Mouse (Mus musculus) heart, embryonic 14.5 days (tissue): ENCODE data around the gene 1110032A03Rik. TPM values are rescaled to one million over a fixed set of nuclear protein-coding genes. Genes with fewer than 3 reads are reported as not detected.

Experiments
- ATAC-seq: fragments of 200-750 bp; cut with Nextera tagmentation; 2 replicates; pipeline ENCODE4 v1.8.0; 2017; ENCODE audit warnings: low read depth, moderate TSS enrichment; ENCODE audit not compliant: insufficient number of reproducible peaks, insufficient read depth, low FRiP score
- H3K27ac ChIP-seq, 2 experiments: fragments of 200-500 bp in 1 of 2; fragments of 300-500 bp in 1 of 2; sonication (generic) in 1 of 2; replicated peaks in 1 of 2; 2 replicates each; pipeline ENCODE4 v1.5.1; 2012 to 2014; ENCODE audit warnings: low read depth in 2 of 2, low read length in 2 of 2, control low read depth in 1 of 2, mild to moderate bottlenecking in 1 of 2, mixed read lengths in 1 of 2; ENCODE audit not compliant: control insufficient read depth in 1 of 2, insufficient read depth in 1 of 2
- H3K27me3 ChIP-seq: fragments of 300-500 bp; sonication (generic); 2 replicates; pipeline ENCODE4 v1.6.1; 2014; ENCODE audit warnings: mild to moderate bottlenecking, low read length, control low read depth; ENCODE audit not compliant: control insufficient read depth, insufficient read depth
- H3K36me3 ChIP-seq: fragments of 300-500 bp; sonication (generic); 2 replicates; pipeline ENCODE4 v1.6.1; 2014; ENCODE audit warnings: mild to moderate bottlenecking, control low read depth, low read length, mixed read lengths; ENCODE audit not compliant: control insufficient read depth, insufficient read depth
- H3K4me1 ChIP-seq, 2 experiments: fragments of 200-500 bp in 1 of 2; fragments of 300-500 bp in 1 of 2; sonication (generic) in 1 of 2; 2 replicates each; pipeline ENCODE4 v1.6.1; 2012 to 2014; ENCODE audit warnings: low read length in 2 of 2, control low read depth in 1 of 2, mixed read lengths in 1 of 2; ENCODE audit not compliant: control insufficient read depth in 2 of 2, insufficient read depth in 2 of 2
- H3K4me2 ChIP-seq: fragments of 300-500 bp; sonication (generic); 2 replicates; pipeline ENCODE4 v1.6.1; 2014; ENCODE audit warnings: mild to moderate bottlenecking, low read length
- H3K4me3 ChIP-seq, 2 experiments: fragments of 200-500 bp in 1 of 2; fragments of 300-500 bp in 1 of 2; sonication (generic) in 1 of 2; 2 replicates each; pipeline ENCODE4 v1.5.1; 2012 to 2014; ENCODE audit warnings: low read length in 2 of 2, mild to moderate bottlenecking in 2 of 2, control low read depth in 1 of 2, low read depth in 1 of 2, moderate library complexity in 1 of 2; ENCODE audit not compliant: control insufficient read depth in 1 of 2, insufficient read depth in 1 of 2
- H3K9ac ChIP-seq: fragments of 300-500 bp; sonication (generic); 2 replicates; pipeline ENCODE4 v1.6.1; 2014; ENCODE audit warnings: mild to moderate bottlenecking, low read length
- H3K9me3 ChIP-seq: fragments of 300-500 bp; sonication (generic); 2 replicates; pipeline ENCODE4 v1.6.1; 2016; ENCODE audit warnings: low read length, control low read depth; ENCODE audit not compliant: control insufficient read depth
- WGBS: fragments of 180-500 bp; shearing (Covaris S2); extraction: QIAGEN DNeasy Blood & Tissue Kit; methylation state at CpG from one replicate; pipeline ENCODE4 v1.1.7; 2014; 5-methylcytosine and 5-hydroxymethylcytosine counted together
- polyA plus RNA-seq: library from polyadenylated mRNA; unstranded; fragments of >200 nt; fragmentation: Nextera tagmentation; extraction: Ambion mirVana; gene quantifications from 2 replicates; pipeline ENCODE4 v1.2.1, GENCODE M21; 2014

The 1110032A03Rik gene
- polyA plus RNA-seq, 1 experiment from 2014 or later = 33.4 TPM

GRCm38 (mm10) chr9:50753947-50754346, 21.4 kb downstream of the 1110032A03Rik start:
- peak overlapping the region; percentile 76 to 94 for H3K4me3 ChIP-seq
- H3K9ac ChIP-seq = peak overlapping the region; percentile 97
- whole genome bisulfite sequencing = 11% methylated on average over 7 of the region's 7 CpGs
- peaks cover 29% of the 10 kb centered on the region for H3K36me3 ChIP-seq
- no peak for ATAC-seq
- H3K4me2 ChIP-seq = peak overlapping the region; percentile 79
- peaks cover 8 to 23% of the 10 kb centered on the region in 2 experiments for H3K4me1 ChIP-seq
- no peaks in the 10 kb centered on the region for H3K27me3 ChIP-seq
- H3K9me3 ChIP-seq = no peaks in the 10 kb centered on the region
- H3K27ac ChIP-seq = peak overlapping the region; percentile 99 to 100

- H3K9me3 ChIP-seq = no peaks in the 10 kb centered on the region
- WGBS = 19% methylated on average over 17 of the region's 17 CpGs
- peaks cover 8 to 23% of the 10 kb centered on the region in 2 experiments for H3K4me1 ChIP-seq
- no peaks in the 10 kb centered on the region for H3K27me3 ChIP-seq
- peak overlapping the region; percentile 99 to 100 for H3K27ac ChIP-seq
- H3K4me3 ChIP-seq = peak overlapping the region; percentile 76 to 94
- H3K9ac ChIP-seq = peak overlapping the region; percentile 97
- peaks cover 29% of the 10 kb centered on the region for H3K36me3 ChIP-seq
- H3K4me2 ChIP-seq = peak overlapping the region; percentile 79
- ATAC-seq = peak; percentile 87
Measured at GRCm38 (mm10) chr9:50752784-50753615, 22.3 kb downstream of the 1110032A03Rik start.

GRCm38 (mm10) chr9:50752054-50752602, 23.2 kb downstream of the 1110032A03Rik start, which contains the start of gene Hspb2:
Gene Hspb2 (minus strand): TSS chr9:50752354.
- WGBS = 27% methylated on average over 13 of the region's 14 CpGs
- Histone ChIP-seq H3K4me3 (peak within 1 kb of the TSS; percentile 76 to 94), H3K27me3 (no peaks in the 10 kb centered on the region), H3K4me2 (peak within 1 kb of the TSS; percentile 79), H3K9ac (peak within 1 kb of the TSS; percentile 97), H3K9me3 (no peaks in the 10 kb centered on the region), H3K27ac (peak within 1 kb of the TSS; percentile 99 to 100), H3K4me1 (peaks cover 9 to 29% of the 10 kb centered on the region in 2 experiments), H3K36me3 (peaks cover 27% of the 10 kb centered on the region)
- peak; percentile 77 for ATAC-seq

- Histone ChIP-seq H3K4me3 (peak within 1 kb of the TSS; percentile 59 to 76), H3K9me3 (no peaks in the 10 kb centered on the region), H3K4me1 (peaks cover 13 to 37% of the 10 kb centered on the region in 2 experiments), H3K27me3 (no peaks in the 10 kb centered on the region), H3K27ac (peak within 1 kb of the TSS; percentile 99 to 100), H3K36me3 (peaks cover 19% of the 10 kb centered on the region), H3K4me2 (peak within 1 kb of the TSS; percentile 79), H3K9ac (peak within 1 kb of the TSS; percentile 88)
- 22% methylated on average over 22 of the region's 22 CpGs for WGBS
- ATAC-seq = no peak
Measured at GRCm38 (mm10) chr9:50751323-50751722, 24.0 kb downstream of the 1110032A03Rik start, which contains the start of gene Cryab. Gene Cryab (plus strand): TSS chr9:50751325.

GRCm38 (mm10) chr9:50750706-50751105, 24.6 kb downstream of the 1110032A03Rik start:
- 35% methylated on average over 6 of the region's 6 CpGs for WGBS
- Histone ChIP-seq H3K4me3 (peak overlapping the region; percentile 59 to 76), H3K36me3 (peaks cover 13% of the 10 kb centered on the region), H3K4me2 (peak overlapping the region; percentile 79), H3K9me3 (no peaks in the 10 kb centered on the region), H3K27ac (peak overlapping the region; percentile 99 to 100), H3K9ac (peak overlapping the region; percentile 88), H3K27me3 (0 out of 2 replicates have a peak, but pooled peaks cover 2% of the 10 kb centered on the region), H3K4me1 (peaks cover 16 to 43% of the 10 kb centered on the region in 2 experiments)
- no peak for ATAC-seq

- ATAC-seq = no peak
- Histone ChIP-seq H3K9me3 (no peaks in the 10 kb centered on the region), H3K9ac (peak within 1 kb of the TSS; percentile 80), H3K4me2 (peak within 1 kb of the TSS; percentile 83), H3K4me3 (peak within 1 kb of the TSS; percentile 53 to 66), H3K4me1 (peaks cover 8 to 34% of the 10 kb centered on the region in 2 experiments), H3K36me3 (no peaks in the 10 kb centered on the region), H3K27me3 (0 out of 2 replicates have a peak, but pooled peaks cover 2% of the 10 kb centered on the region), H3K27ac (peak within 1 kb of the TSS; percentile 86)
- 4% methylated on average over 19 of the region's 19 CpGs for WGBS
Measured at GRCm38 (mm10) chr9:50746214-50746677, 29.1 kb downstream of the 1110032A03Rik start, which contains the start of gene 2310030G06Rik. Gene 2310030G06Rik (minus strand): TSS chr9:50746536.

- H3K27ac ChIP-seq = peak overlapping the region; percentile 86
- no peak for ATAC-seq
- WGBS = 19% methylated on average over 7 of the region's 7 CpGs
- peak overlapping the region; percentile 83 for H3K4me2 ChIP-seq
- 0 out of 2 replicates have a peak, but pooled peaks cover 2% of the 10 kb centered on the region for H3K27me3 ChIP-seq
- peak overlapping the region; percentile 80 for H3K9ac ChIP-seq
- peak overlapping the region; percentile 53 to 66 for H3K4me3 ChIP-seq
- H3K9me3 ChIP-seq = no peaks in the 10 kb centered on the region
- H3K4me1 ChIP-seq = peaks cover 8 to 34% of the 10 kb centered on the region in 2 experiments
- no peaks in the 10 kb centered on the region for H3K36me3 ChIP-seq
Measured at GRCm38 (mm10) chr9:50745806-50746205, 29.5 kb downstream of the 1110032A03Rik start.
